In the genomic region with DNA sequence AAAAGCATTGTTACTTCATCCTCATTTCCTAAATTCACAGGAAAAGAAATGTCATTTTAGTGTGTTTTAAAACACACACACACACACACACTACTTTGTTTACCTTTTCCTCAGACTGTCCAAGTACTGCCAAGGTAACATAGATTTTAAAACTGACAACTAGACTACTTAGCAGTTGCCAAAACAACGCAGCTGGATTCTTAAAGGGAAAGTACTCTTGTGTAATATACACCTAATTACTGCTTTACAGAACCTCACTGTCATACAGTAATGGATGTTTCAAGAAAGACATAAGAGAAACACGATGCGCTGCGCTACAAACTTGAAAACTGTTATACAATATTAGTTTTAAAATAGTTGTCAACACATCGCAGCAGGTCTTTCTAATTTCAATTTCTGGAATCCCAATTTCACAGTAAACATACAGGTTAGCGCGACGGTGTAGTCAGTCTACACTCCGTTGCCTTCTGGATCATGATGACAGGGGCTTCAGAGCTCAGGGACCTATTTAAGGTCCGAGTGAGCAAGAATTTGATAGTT, we compare ENCODE assay signal across 8 mouse cellular contexts. TPM values are rescaled to one million over a fixed set of nuclear protein-coding genes. Genes with fewer than 3 reads are reported as not detected.
DNase-seq lines count a peak whose midpoint lies in the region; ATAC-seq and TF ChIP-seq lines count a peak whose summit lies in the region.

No protein-coding gene starts in this region.

- peaks cover 15% of the 10 kb centered on the region for H3K4me1 ChIP-seq in heart, adult 2 months (ENCODE audit: control insufficient read depth, insufficient read depth, low read length)
- no peaks in the 10 kb centered on the region; the same call in 1 of the 2 replicates for H3K4me1 ChIP-seq in forebrain, embryonic 11.5 days (replicated peaks; ENCODE audit: control insufficient read depth, insufficient read depth, low read length)
- H3K4me1 ChIP-seq in liver, embryonic 12.5 days: peaks cover 48% of the 10 kb centered on the region

- TF ChIP-seq CTCF in heart, adult 2 months (IDR thresholded peaks at IDR 0.05): no peak

- peak overlapping the region; percentile 87 for H3K4me3 ChIP-seq in heart, adult 2 months
- peak overlapping the region; percentile 90 for H3K4me3 ChIP-seq in forebrain, embryonic 11.5 days (ENCODE audit: low read depth, low read length)
- peak overlapping the region; percentile 89 for H3K4me3 ChIP-seq in liver, embryonic 12.5 days

- intact Hi-C loops in heart, adult 2 months (cut with DNase I): loop anchor here (5.0 kb wide), 6 partner anchors 129 to 251 kb away; a partner anchor contains a TSS
- intact Hi-C loops in heart, postnatal 14 days (cut with DNase I): loop anchor here (5.0 kb wide), 4 partner anchors 76 to 256 kb away; no protein-coding TSS in a partner anchor

- no peak for DNase-seq in heart, adult 2 months
- no peak for DNase-seq in heart, postnatal 14 days
- DNase-seq in CD4-positive helper T cell, adult 2 months (ENCODE audit: low read depth, low spot score): peak; percentile 18
- no peak for DNase-seq in forebrain, embryonic 11.5 days (ENCODE audit: low spot score)
- no peak for DNase-seq in urinary bladder, postnatal 25 days (ENCODE audit: low spot score)
- DNase-seq in natural killer cell, adult 2 months (ENCODE audit: low spot score in 2 of 2): no peak

- peak overlapping the region; percentile 57 for H3K4me2 ChIP-seq in forebrain, embryonic 11.5 days (ENCODE audit: low read depth, low read length, severe bottlenecking)
- H3K4me2 ChIP-seq in liver, embryonic 12.5 days: peak overlapping the region; percentile 99

- TF ChIP-seq EP300 in heart, adult 2 months (IDR thresholded peaks at IDR 0.05; ENCODE audit: insufficient read depth, low read depth, low read length): no peak

- H3K79me2 ChIP-seq in heart, adult 2 months (replicated peaks; ENCODE audit: control insufficient read depth, insufficient read depth, low read length): peaks cover 8% of the 10 kb centered on the region

- H3K9ac ChIP-seq in heart, adult 2 months (ENCODE audit: low read depth, low read length): peak overlapping the region; percentile 100
- peak overlapping the region; percentile 96 for H3K9ac ChIP-seq in forebrain, embryonic 11.5 days (ENCODE audit: low read length)
- peak overlapping the region; percentile 97 for H3K9ac ChIP-seq in liver, embryonic 12.5 days

- no peak for TF ChIP-seq POLR2A in heart, adult 2 months (IDR thresholded peaks at IDR 0.05; ENCODE audit: insufficient read depth, low read depth, low read length)

- H3K27ac ChIP-seq in heart, adult 2 months: peak overlapping the region; percentile 99
- no peak overlapping the region for H3K27ac ChIP-seq in forebrain, embryonic 11.5 days (ENCODE audit: low read depth, low read length)
- peak overlapping the region; percentile 95 for H3K27ac ChIP-seq in liver, embryonic 12.5 days

- H3K27me3 ChIP-seq in heart, adult 2 months (ENCODE audit: control insufficient read depth, insufficient read depth, low read length): no peaks in the 10 kb centered on the region
- H3K27me3 ChIP-seq in forebrain, embryonic 11.5 days (ENCODE audit: control insufficient read depth, insufficient read depth, low read length): no peaks in the 10 kb centered on the region
- H3K27me3 ChIP-seq in liver, embryonic 12.5 days (replicated peaks): no peaks in the 10 kb centered on the region

- no peak for ATAC-seq in forebrain, embryonic 11.5 days (replicated peaks; ENCODE audit: low FRiP score)
- no peak for ATAC-seq in liver, embryonic 12.5 days
- ATAC-seq in activated CD4-positive, CD25-positive, alpha-beta regulatory T cell, adult 4 months: no peak

- under 1% methylated on average over 10 of the region's 10 CpGs for WGBS in heart, adult 2 months
- WGBS in forebrain, embryonic 11.5 days: 17% methylated on average over 10 of the region's 10 CpGs
- WGBS in liver, embryonic 12.5 days (ENCODE audit: insufficient replicate concordance): 15% methylated on average over 10 of the region's 10 CpGs

- H3K9me3 ChIP-seq in forebrain, embryonic 11.5 days (ENCODE audit: control insufficient read depth, low read length): no peaks in the 10 kb centered on the region
- H3K9me3 ChIP-seq in liver, embryonic 12.5 days (replicated peaks): no peaks in the 10 kb centered on the region

- H3K36me3 ChIP-seq in heart, adult 2 months (ENCODE audit: control insufficient read depth, insufficient read depth, low read length): peaks cover 16% of the 10 kb centered on the region
- no peaks in the 10 kb centered on the region for H3K36me3 ChIP-seq in forebrain, embryonic 11.5 days (ENCODE audit: control insufficient read depth, insufficient read depth, low read length)
- H3K36me3 ChIP-seq in liver, embryonic 12.5 days: no peaks in the 10 kb centered on the region; the same call in 1 of the 2 replicates

RNA-seq across cellular contexts. Expression of a gene that starts 1.2 kb away (rescaled TPM):
- total RNA-seq in heart, adult 2 months (2021): 100 to 1,000 TPM; 134 to 141 TPM
- 73.4 and 107 TPM in 2 replicates for polyA plus RNA-seq in heart, adult 2 months (2012; rRNA removed)
- 100 to 1,000 TPM; 157 to 165 TPM for total RNA-seq in heart, postnatal 14 days (2021)
- polyA plus RNA-seq in forebrain, embryonic 11.5 days (2014; fragmentation: Nextera tagmentation; extraction: Ambion mirVana): 23.6 and 25.9 TPM in 2 replicates
- 15.0 and 16.6 TPM in 2 replicates for polyA plus RNA-seq in liver, embryonic 12.5 days (2016; fragmentation: Nextera tagmentation; extraction: Ambion mirVana)
- polyA plus RNA-seq in activated CD4-positive, CD25-positive, alpha-beta regulatory T cell, adult 4 months (2017; shearing (Covaris generic)): 10 to 100 TPM; 10.5 to 11.3 TPM
